Mouse (Mus musculus) liver (tissue): ENCODE measurements around the gene Haghl.
"Not testable (repeated sequence)": the region's sequence is repeated elsewhere in the genome, so short reads cannot be mapped to it uniquely, and the experiment has no call there.

Experiments used
- DNase-seq: peaks from one replicate; pipeline ENCODE4 v3.0.0-alpha.2; 2020; ENCODE audit warnings: mixed read lengths

The Haghl gene

DNA sequence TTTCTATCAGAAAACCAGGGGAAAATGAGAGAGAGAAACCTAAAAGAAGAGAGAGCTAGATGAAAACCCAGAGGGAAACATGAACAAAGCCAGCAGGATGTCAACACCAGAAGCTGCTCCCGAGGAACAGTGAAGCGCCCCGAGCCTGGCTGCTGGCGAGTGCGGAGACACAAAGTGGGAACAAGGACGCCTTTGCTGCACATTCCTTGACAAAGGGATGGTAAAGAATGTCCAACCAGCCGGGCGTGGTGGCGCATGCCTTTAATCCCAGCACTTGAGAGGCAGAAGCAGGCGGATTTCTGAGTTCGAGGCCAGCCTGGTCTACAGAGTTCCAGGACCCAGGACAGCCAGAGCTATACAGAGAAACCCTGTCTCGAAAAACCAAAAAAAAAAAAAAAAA, 44.0 kb downstream of the Haghl start:
- not testable (repeated sequence) for DNase-seq

DNA sequence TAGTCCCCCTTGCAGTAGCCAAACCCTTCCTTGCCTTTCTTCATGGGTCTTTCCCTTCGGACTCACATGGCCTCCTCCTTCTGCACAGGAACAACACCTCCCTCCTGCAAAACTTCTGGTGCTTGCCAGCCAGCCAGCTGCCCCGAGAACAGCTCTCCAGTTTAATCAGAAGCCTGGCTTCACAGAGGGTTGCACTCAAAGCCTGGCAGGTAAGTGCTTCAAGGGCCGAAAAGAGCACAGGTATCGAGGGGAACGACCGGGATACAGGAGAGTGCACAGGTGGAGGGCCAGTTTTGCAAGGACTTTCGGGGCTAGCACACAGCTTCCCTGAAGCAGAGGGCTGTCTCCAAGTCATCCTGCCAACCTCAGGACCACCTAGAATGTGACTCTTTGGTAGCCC, 46.6 kb downstream of the Haghl start:
- no peak for DNase-seq

DNA sequence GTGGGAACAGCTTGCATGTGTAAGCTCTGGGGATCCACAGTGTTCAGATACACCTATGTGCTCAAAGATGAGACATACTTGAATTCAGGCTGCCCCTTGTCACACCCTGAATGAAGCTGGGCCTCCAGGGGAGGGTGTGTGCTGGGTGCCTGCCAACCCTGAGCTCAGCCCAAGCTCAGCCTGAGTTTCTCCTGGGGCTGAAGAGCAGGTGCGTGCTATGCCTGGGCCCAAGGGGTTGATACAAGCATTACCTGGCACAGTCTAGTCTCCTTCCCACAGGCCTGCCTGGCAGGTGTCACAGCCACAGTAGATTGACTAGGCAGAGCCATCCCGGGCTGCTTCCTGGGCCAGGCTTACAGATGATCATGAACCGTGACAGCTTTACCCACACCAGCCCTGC, 49.7 kb downstream of the Haghl start, which contains the start of gene Mslnl:
Mslnl (plus strand) TSS at position 298 of the 400 bp plus-strand sequence.
- DNase-seq = no peak

DNA sequence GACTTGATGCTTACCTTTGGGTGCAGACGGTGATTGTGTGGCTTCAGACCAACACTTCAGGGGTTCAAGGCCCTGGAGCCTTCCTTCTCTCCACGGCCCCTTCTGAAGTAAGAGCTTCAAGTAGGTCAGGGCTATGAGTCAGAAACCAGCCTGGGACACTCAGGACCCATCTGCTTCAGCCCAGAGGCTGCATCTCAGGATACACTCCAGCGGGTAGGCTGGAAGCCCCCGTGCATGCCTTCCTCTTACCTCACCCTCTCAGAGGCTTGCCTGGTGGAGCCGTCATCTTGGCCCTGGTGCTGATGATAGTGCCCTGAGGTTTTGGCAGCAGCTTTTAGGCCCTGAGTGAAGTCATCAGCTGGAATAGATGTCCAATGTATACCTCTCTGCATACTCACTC, 50.2 kb downstream of the Haghl start:
- DNase-seq = no peak

DNA sequence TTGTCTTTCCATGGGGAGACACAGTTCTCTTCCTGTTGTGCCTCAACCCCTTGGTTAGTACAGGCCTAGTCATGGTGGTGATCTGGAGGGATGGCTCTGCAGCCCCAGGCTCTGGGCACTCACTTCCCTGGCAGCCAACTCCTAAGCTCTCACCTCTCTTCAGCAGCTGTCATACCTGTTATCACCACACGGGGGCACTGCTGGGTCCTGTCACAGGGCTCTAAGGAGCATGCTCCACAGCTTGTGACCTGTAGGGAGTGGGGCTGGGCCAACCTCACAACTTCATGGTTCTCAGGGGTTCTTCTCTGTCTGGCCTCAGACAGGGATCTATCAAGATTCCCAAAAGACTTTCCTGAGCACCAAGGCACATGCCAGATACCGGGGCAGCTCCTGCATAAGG, 53.4 kb downstream of the Haghl start:
- peak; percentile 85 for DNase-seq
